Mouse (Mus musculus) cortical plate, adult 2 months (tissue): ENCODE results near the gene Dctpp1.

Experiments
- CTCF ChIP-seq: fragments of 200-500 bp; IDR thresholded peaks from 2 replicates; pipeline ENCODE4 v1.5.1; 2011; ENCODE audit warnings: mild to moderate bottlenecking, control low read depth, low read length; ENCODE audit not compliant: insufficient read depth; ENCODE audit errors: extremely low read depth
- POLR2A ChIP-seq: fragments of 200-500 bp; IDR thresholded peaks from 2 replicates; pipeline ENCODE4 v1.6.1; 2011; ENCODE audit warnings: mild to moderate bottlenecking, low read length, control low read depth; ENCODE audit not compliant: insufficient read depth; ENCODE audit errors: extremely low read depth

DNA sequence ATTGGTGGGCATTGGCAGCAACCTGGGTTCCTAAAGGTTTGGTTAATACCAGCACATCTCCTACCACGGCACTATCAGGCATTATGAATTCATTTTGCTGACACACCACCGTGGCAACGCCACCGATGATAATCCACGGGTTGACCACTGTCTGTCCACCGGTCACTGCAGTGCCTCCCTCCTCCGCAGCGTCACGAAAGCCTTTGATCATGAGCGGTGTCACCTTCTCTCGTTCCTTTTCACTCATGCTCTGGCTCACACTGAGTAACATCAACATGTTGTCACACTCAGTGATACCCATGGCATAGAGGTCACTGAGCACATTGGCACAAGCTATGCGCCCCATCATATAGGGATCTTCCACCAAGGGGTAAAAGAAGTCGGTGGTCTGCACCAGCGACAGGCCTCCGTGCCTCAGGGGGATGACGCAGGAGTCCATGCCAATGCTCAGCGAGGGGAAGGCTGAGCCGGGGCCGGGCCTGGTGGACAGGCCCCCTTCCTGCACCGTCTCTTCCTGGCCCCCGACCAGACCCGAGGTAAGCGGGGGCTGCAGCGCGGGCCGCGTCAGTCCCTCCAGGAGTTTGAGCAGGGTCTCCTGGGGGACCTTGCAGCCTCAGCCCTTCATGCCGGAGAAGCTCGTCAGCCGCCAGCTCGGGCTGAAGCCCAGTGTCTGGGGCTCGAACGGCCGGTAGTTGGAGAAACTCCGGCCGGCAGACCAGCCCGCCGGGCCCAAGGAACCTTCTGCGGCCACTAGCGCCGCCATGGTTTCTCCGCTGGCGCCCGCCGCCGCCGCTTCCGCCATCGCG, 12.8 kb upstream of the Dctpp1 start:
- no peak for TF ChIP-seq CTCF
- TF ChIP-seq POLR2A, result no peak
